Mouse (Mus musculus) stomach, postnatal 0 days (tissue): ENCODE results near the gene Nhp2.
A peak's percentile ranks its signal among the peaks of the same experiment; 100 is the strongest.

Experiments
- CTCF ChIP-seq: IDR thresholded peaks from 2 replicates; pipeline ENCODE4 v1.5.1; 2016; ENCODE audit warnings: antibody characterized with exemption, low read depth, mild to moderate bottlenecking, moderate library complexity
- EP300 ChIP-seq: optimal IDR thresholded peaks from 2 replicates; pipeline ENCODE3; 2016; ENCODE audit warnings: antibody characterized with exemption

DNA sequence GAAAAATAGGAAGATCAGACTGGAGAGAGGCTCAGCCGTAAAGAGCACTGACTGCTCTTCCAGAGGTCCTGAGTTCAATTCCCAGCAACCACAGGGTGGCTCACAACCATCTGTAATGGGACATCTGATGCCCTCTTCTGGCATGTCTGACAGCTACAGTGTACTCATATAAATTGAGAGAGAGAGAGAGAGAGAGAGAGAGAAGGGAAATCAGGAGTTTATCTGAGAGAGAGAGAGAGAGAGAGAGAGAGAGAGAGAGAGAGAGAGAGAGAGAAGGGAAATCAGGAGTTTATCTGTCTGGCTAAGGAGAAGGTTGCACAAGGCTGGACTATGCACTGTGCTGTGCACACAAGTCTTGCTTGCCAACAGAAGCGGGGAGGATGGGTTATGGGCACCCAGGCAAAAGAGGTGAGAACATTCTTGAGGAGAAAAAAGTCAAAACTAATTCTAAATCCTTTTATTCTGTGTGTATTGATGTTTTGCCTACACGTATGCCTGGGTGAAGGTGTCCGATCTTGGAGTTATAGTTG is 33.4 kb downstream of the Nhp2 start:
- no peak for TF ChIP-seq EP300
- peak; percentile 13; the same call in 1 of the 2 replicates for TF ChIP-seq CTCF
